Mouse (Mus musculus): ENCODE data around the gene Prkcb. TPM values are rescaled to one million over a fixed set of nuclear protein-coding genes. Genes with fewer than 3 reads are reported as not detected.

Prkcb gene
- polyA plus RNA-seq, 1 experiment: 17.8 TPM

DNA sequence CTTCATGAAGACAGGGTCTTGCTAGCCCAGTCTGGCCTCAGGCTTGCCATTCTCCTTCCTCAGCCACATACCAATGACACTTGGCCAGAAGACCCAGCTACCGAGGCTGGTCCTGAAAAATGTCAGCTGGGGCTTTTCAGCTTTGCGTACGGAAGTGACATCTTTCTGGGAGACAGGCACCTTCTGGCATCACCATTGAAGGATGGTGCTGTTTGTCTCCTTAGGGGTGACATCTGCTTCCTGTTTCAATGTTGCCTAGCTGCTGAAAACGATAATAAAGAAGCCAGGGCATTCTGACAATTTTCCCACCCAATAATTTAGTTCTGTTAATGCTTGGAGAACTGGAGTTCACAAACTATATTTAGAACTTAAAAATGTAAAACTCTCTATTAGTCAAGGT is 12.0 kb downstream of the Prkcb start:
- Histone ChIP-seq H3K27me3 (ENCODE audit: control insufficient read depth, insufficient read depth, insufficient read length) (no peaks in the 10 kb centered on the region), H3K79me2 (ENCODE audit: control insufficient read depth, insufficient read depth) (no peaks in the 10 kb centered on the region), H3K79me3 (ENCODE audit: low read depth) (no peaks in the 10 kb centered on the region), H3K4me3 (ENCODE audit: insufficient read depth, poor library complexity, severe bottlenecking) (no peak overlapping the region), H3K36me3 (ENCODE audit: control insufficient read depth, insufficient read depth) (no peaks in the 10 kb centered on the region), H3ac (ENCODE audit: control insufficient read depth, insufficient read length, low read depth) (no peak overlapping the region)
- TF ChIP-seq MYOD1 (IDR thresholded peaks at IDR 0.05; ENCODE audit: control insufficient read depth, insufficient read length, low read depth) (no peak), CEBPB (IDR thresholded peaks at IDR 0.05; ENCODE audit: low read depth) (no peak), MYOG (IDR thresholded peaks at IDR 0.05; ENCODE audit: control insufficient read depth, extremely low read depth, insufficient read length) (no peak), CTCF (IDR thresholded peaks at IDR 0.05; ENCODE audit: control insufficient read depth, insufficient read depth, insufficient read length) (no peak), USF1 (IDR thresholded peaks at IDR 0.05; ENCODE audit: low read depth) (no peak), FOSL1 (IDR thresholded peaks at IDR 0.05; ENCODE audit: insufficient read depth, low read length, poor library complexity, severe bottlenecking) (no peak), MAX (IDR thresholded peaks at IDR 0.05) (no peak)

DNA sequence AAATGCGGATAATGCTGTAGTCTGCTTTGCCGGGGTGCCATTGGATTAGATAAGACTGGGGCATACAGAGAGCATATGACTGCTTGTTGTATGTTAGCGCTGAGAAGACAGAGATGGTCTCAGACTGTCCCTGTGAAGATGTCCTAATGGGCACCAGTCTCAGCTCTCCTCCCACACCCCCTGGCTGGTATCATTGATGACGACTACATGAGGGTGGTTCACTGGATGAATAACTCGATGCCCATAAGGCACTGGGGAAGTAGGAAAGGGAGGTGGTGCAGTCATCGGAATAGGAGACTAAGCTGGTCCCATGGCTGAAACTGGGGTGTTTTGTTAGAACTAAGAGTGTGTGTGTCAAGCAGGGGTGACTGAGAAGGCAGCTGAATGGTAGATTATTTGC is 14.0 kb downstream of the Prkcb start:
- Histone ChIP-seq H3K79me3 (ENCODE audit: low read depth) (no peaks in the 10 kb centered on the region), H3ac (ENCODE audit: control insufficient read depth, insufficient read length, low read depth) (no peak overlapping the region), H3K4me3 (ENCODE audit: insufficient read depth, poor library complexity, severe bottlenecking) (no peak overlapping the region), H3K36me3 (ENCODE audit: control insufficient read depth, insufficient read depth) (no peaks in the 10 kb centered on the region), H3K27me3 (ENCODE audit: control insufficient read depth, insufficient read depth, insufficient read length) (no peaks in the 10 kb centered on the region), H3K79me2 (ENCODE audit: control insufficient read depth, insufficient read depth) (no peaks in the 10 kb centered on the region)
- TF ChIP-seq CEBPB (IDR thresholded peaks at IDR 0.05; ENCODE audit: low read depth): no peak

- TF ChIP-seq CEBPB (IDR thresholded peaks at IDR 0.05; ENCODE audit: low read depth) (no peak), USF1 (IDR thresholded peaks at IDR 0.05; ENCODE audit: low read depth) (no peak), CTCF (IDR thresholded peaks at IDR 0.05; ENCODE audit: control insufficient read depth, insufficient read depth, insufficient read length) (no peak), MYOG (IDR thresholded peaks at IDR 0.05; ENCODE audit: control insufficient read depth, extremely low read depth, insufficient read length) (no peak), FOSL1 (IDR thresholded peaks at IDR 0.05; ENCODE audit: insufficient read depth, low read length, poor library complexity, severe bottlenecking) (no peak), MAX (IDR thresholded peaks at IDR 0.05) (no peak), MYOD1 (IDR thresholded peaks at IDR 0.05; ENCODE audit: control insufficient read depth, insufficient read length, low read depth) (no peak)
- H3K79me3 ChIP-seq (ENCODE audit: low read depth): no peaks in the 10 kb centered on the region
- no peak overlapping the region for H3K4me3 ChIP-seq (ENCODE audit: insufficient read depth, poor library complexity, severe bottlenecking)
- no peaks in the 10 kb centered on the region for H3K27me3 ChIP-seq (ENCODE audit: control insufficient read depth, insufficient read depth, insufficient read length)
- no peaks in the 10 kb centered on the region for H3K79me2 ChIP-seq (ENCODE audit: control insufficient read depth, insufficient read depth)
- H3ac ChIP-seq (ENCODE audit: control insufficient read depth, insufficient read length, low read depth): no peak overlapping the region
- no peaks in the 10 kb centered on the region for H3K36me3 ChIP-seq (ENCODE audit: control insufficient read depth, insufficient read depth)
These were observed 15.4 kb downstream of the Prkcb start for GRCm38 (mm10) chr7:122303988-122304387.

GRCm38 (mm10) chr7:122304521-122304920 is 16.0 kb downstream of the Prkcb start:
- TF ChIP-seq MYOG (IDR thresholded peaks at IDR 0.05; ENCODE audit: control insufficient read depth, extremely low read depth, insufficient read length) (no peak), CEBPB (IDR thresholded peaks at IDR 0.05; ENCODE audit: low read depth) (no peak), MYOD1 (IDR thresholded peaks at IDR 0.05; ENCODE audit: control insufficient read depth, insufficient read length, low read depth) (no peak), USF1 (IDR thresholded peaks at IDR 0.05; ENCODE audit: low read depth) (no peak), FOSL1 (IDR thresholded peaks at IDR 0.05; ENCODE audit: insufficient read depth, low read length, poor library complexity, severe bottlenecking) (no peak), MAX (IDR thresholded peaks at IDR 0.05) (no peak), CTCF (IDR thresholded peaks at IDR 0.05; ENCODE audit: control insufficient read depth, insufficient read depth, insufficient read length) (no peak)
- H3ac ChIP-seq (ENCODE audit: control insufficient read depth, insufficient read length, low read depth): no peak overlapping the region
- no peak overlapping the region for H3K4me3 ChIP-seq (ENCODE audit: insufficient read depth, poor library complexity, severe bottlenecking)
- no peaks in the 10 kb centered on the region for H3K36me3 ChIP-seq (ENCODE audit: control insufficient read depth, insufficient read depth)
- H3K27me3 ChIP-seq (ENCODE audit: control insufficient read depth, insufficient read depth, insufficient read length): no peaks in the 10 kb centered on the region
- H3K79me2 ChIP-seq (ENCODE audit: control insufficient read depth, insufficient read depth): no peaks in the 10 kb centered on the region
- no peaks in the 10 kb centered on the region for H3K79me3 ChIP-seq (ENCODE audit: low read depth)

- H3K36me3 ChIP-seq (ENCODE audit: control insufficient read depth, insufficient read depth): no peaks in the 10 kb centered on the region
- H3K79me3 ChIP-seq (ENCODE audit: low read depth): no peaks in the 10 kb centered on the region
- H3ac ChIP-seq (ENCODE audit: control insufficient read depth, insufficient read length, low read depth): no peak overlapping the region
- H3K79me2 ChIP-seq (ENCODE audit: control insufficient read depth, insufficient read depth): no peaks in the 10 kb centered on the region
- TF ChIP-seq MAX (IDR thresholded peaks at IDR 0.05): no peak
- TF ChIP-seq MYOG (IDR thresholded peaks at IDR 0.05; ENCODE audit: control insufficient read depth, extremely low read depth, insufficient read length): no peak
- no peak for TF ChIP-seq CEBPB (IDR thresholded peaks at IDR 0.05; ENCODE audit: low read depth)
- TF ChIP-seq FOSL1 (IDR thresholded peaks at IDR 0.05; ENCODE audit: insufficient read depth, low read length, poor library complexity, severe bottlenecking): no peak
- no peak for TF ChIP-seq CTCF (IDR thresholded peaks at IDR 0.05; ENCODE audit: control insufficient read depth, insufficient read depth, insufficient read length)
- TF ChIP-seq MYOD1 (IDR thresholded peaks at IDR 0.05; ENCODE audit: control insufficient read depth, insufficient read length, low read depth): no peak
- no peak for TF ChIP-seq USF1 (IDR thresholded peaks at IDR 0.05; ENCODE audit: low read depth)
- no peak overlapping the region for H3K4me3 ChIP-seq (ENCODE audit: insufficient read depth, poor library complexity, severe bottlenecking)
- H3K27me3 ChIP-seq (ENCODE audit: control insufficient read depth, insufficient read depth, insufficient read length): no peaks in the 10 kb centered on the region
These were observed 18.7 kb downstream of the Prkcb start for GRCm38 (mm10) chr7:122307241-122307640.

DNA sequence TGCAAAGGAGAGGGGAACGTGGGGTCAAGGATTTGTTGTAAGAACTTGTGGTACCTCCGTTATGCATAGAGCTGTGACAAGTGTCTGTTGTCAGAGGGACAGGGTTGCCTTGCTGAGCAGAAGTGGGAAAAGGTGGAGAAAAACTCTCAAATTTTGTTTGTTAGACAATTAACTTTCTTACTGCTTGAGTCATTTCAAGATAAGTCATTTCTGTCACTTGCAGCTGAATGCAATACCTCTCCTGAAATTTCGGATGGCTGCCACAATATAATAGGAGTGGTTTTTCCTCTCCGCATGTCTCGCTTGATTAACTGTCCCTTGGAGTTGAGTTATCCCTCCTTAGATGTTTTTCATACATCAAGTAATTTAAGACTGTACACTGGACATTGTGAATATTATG is 20.1 kb downstream of the Prkcb start:
- no peaks in the 10 kb centered on the region for H3K79me3 ChIP-seq (ENCODE audit: low read depth)
- H3K4me3 ChIP-seq (ENCODE audit: insufficient read depth, poor library complexity, severe bottlenecking): no peak overlapping the region
- no peak overlapping the region for H3ac ChIP-seq (ENCODE audit: control insufficient read depth, insufficient read length, low read depth)
- no peaks in the 10 kb centered on the region for H3K79me2 ChIP-seq (ENCODE audit: control insufficient read depth, insufficient read depth)
- H3K36me3 ChIP-seq (ENCODE audit: control insufficient read depth, insufficient read depth): no peaks in the 10 kb centered on the region
- no peaks in the 10 kb centered on the region for H3K27me3 ChIP-seq (ENCODE audit: control insufficient read depth, insufficient read depth, insufficient read length)
- TF ChIP-seq MAX (IDR thresholded peaks at IDR 0.05) (no peak), USF1 (IDR thresholded peaks at IDR 0.05; ENCODE audit: low read depth) (no peak), MYOD1 (IDR thresholded peaks at IDR 0.05; ENCODE audit: control insufficient read depth, insufficient read length, low read depth) (no peak), MYOG (IDR thresholded peaks at IDR 0.05; ENCODE audit: control insufficient read depth, extremely low read depth, insufficient read length) (no peak), CTCF (IDR thresholded peaks at IDR 0.05; ENCODE audit: control insufficient read depth, insufficient read depth, insufficient read length) (no peak), CEBPB (IDR thresholded peaks at IDR 0.05; ENCODE audit: low read depth) (no peak), FOSL1 (IDR thresholded peaks at IDR 0.05; ENCODE audit: insufficient read depth, low read length, poor library complexity, severe bottlenecking) (no peak)
